Mouse (Mus musculus): ENCODE results near the gene Eef1a2.

DNA sequence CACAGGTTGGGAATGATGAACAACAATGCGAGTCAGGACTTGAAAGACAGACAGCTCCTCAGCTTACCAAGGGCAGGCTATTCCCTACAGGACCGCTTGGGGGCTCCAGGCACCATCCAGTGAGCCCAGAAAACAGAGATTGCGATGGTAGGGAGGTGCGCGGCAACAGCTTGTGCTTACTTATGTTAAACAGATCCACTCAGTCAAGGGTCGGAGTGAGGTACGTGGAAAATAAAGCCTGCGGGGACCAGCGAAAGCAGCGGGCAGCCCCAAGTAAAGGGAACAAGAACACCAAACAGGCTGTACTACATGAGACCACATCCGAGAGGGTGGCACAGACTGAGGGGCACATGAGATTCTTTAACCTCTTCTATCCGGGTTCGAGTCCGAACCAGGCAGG, 29.8 kb upstream of the Eef1a2 start:
- TF ChIP-seq POLR2A (IDR thresholded peaks at IDR 0.05; ENCODE audit: extremely low read depth, insufficient read depth, low read length) (0 out of 2 replicates have a peak, but pooled peaks have one; percentile 4), CTCF (IDR thresholded peaks at IDR 0.05; ENCODE audit: low read depth, low read length) (peak; percentile 98)

Data from liver, adult 2 months (tissue).